Mouse (Mus musculus): ENCODE measurements at regions not wholly inside any gene's neighbourhood (a gene's known extent, or its start where the extent isn't known, plus 50 kb on each side); places are given as distances from the start of the nearest gene placed in this dataset.

DNA sequence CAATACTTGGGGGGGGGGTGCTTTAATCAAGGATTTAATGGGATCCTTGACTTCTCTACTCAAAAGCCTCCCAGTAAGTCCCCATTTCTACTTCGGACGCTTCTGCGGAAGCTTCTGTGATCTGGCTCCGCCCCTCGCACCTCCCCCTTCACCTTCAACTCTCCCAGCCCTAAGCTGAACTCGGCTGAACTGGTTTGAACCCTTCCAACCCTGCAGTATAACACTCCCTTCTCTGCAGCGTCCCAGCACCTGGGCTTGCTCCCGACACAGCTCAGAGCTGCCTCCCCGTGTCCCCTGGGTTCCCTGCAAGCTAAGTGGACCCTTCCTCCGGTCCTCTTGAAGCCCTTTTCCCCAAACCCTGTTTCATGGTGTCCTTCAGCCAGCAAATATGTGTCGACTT is 80.0 kb upstream of the Mkln1 start:
- TF ChIP-seq POLR2A (IDR thresholded peaks at IDR 0.05; ENCODE audit: insufficient read depth, low read length) (no peak), CTCF (IDR thresholded peaks at IDR 0.05; ENCODE audit: low read depth, low read length) (peak; percentile 66), EP300 (IDR thresholded peaks at IDR 0.05; ENCODE audit: insufficient read depth, low read depth, low read length) (peak; percentile 83; the same call in 1 of the 2 replicates)
